Mouse (Mus musculus): ENCODE results near the gene Rapgef5. TPM values are rescaled to one million over a fixed set of nuclear protein-coding genes. Genes with fewer than 3 reads are reported as not detected.
A peak's percentile ranks its signal among the peaks of the same experiment; 100 is the strongest.

The Rapgef5 gene
- polyA plus RNA-seq, 1 experiment from 2014 or later = 12.4 TPM

DNA sequence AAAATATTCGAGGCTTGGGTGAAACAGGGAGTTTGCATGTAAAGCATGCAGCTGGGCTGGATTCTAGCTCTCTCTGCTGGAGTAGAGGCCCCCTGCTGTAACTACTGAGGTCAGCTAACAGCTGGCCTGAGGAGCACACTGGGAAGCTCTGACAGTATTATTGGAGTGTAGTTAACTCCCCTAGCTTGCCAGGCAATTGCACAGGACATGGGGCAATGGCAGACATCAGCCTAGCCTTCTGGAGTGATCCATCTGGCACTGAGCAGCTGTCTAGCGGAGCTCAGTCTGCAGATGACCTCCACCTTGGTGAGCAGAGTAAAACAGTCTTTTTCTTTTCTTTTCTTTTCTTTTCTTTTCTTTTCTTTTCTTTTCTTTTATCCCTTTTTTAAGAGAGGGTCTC is 253.9 kb downstream of the Rapgef5 start:
- Histone ChIP-seq H3K27ac (replicated peaks; ENCODE audit: low read depth, low read length) (no peak overlapping the region), H3K4me2 (ENCODE audit: low read depth, low read length) (no peak overlapping the region), H3K27me3 (replicated peaks; ENCODE audit: control insufficient read depth, insufficient read depth, low read length) (no peaks in the 10 kb centered on the region), H3K9ac (ENCODE audit: low read depth, low read length) (no peak overlapping the region), H3K4me3 (ENCODE audit: low read depth, low read length) (no peak overlapping the region), H3K9me3 (ENCODE audit: control insufficient read depth, low read length) (no peaks in the 10 kb centered on the region), H3K4me1 (ENCODE audit: control insufficient read depth, insufficient read depth, low read length) (no peaks in the 10 kb centered on the region), H3K36me3 (ENCODE audit: control insufficient read depth, insufficient read depth, low read length) (no peaks in the 10 kb centered on the region)
- DNase-seq (ENCODE audit: low spot score) (no peak), ATAC-seq (ENCODE audit: low read depth) (peak; percentile 14; the same call in 1 of the 2 replicates)
- WGBS = 25% methylated on average over 2 of the region's 2 CpGs

DNA sequence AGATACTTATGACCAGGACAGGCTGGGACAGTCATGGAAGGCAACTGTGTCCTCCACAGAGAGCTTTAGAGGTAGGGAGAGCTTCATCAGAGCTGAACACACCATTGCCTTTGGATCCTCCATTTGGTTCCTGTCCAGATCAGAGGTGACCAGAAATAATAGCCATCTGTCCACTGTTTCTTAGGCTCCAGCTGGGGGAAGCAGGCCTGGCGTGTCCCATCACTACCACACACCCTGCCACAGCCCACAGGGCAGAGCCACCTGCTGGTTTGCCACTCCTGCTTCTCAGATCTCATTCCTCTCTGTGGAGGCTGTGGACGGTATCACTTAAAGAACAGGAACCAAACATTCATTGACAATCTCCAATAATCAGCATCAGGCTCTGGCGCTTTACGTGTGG is 254.9 kb downstream of the Rapgef5 start:
- 88% methylated on average over 4 of the region's 4 CpGs for WGBS

DNA sequence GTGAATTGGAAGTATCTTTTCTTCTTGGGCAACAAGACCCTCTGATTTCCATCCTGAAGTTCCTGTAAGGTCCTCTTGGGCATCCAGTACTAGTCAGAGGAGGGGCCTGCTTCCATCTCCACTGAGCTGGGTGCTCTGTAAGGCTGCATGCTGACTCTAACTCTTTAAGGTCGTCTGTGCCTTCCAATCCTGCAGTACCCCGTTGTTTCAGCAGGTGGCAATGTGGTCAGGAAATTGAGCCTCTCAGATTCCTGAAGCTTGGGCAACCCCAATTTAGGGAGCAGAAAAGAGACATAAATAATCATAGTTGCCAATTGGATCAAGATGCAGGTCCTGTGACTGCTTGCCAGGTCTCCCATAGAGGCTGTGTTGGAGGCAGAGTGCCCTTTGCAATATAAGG is 256.4 kb downstream of the Rapgef5 start:
- Histone ChIP-seq H3K4me2 (ENCODE audit: low read depth, low read length) (no peak overlapping the region), H3K4me3 (ENCODE audit: low read depth, low read length) (no peak overlapping the region), H3K4me1 (ENCODE audit: control insufficient read depth, insufficient read depth, low read length) (no peaks in the 10 kb centered on the region), H3K36me3 (ENCODE audit: control insufficient read depth, insufficient read depth, low read length) (no peaks in the 10 kb centered on the region), H3K9ac (ENCODE audit: low read depth, low read length) (no peak overlapping the region), H3K9me3 (ENCODE audit: control insufficient read depth, low read length) (no peaks in the 10 kb centered on the region), H3K27ac (replicated peaks; ENCODE audit: low read depth, low read length) (no peak overlapping the region), H3K27me3 (replicated peaks; ENCODE audit: control insufficient read depth, insufficient read depth, low read length) (no peaks in the 10 kb centered on the region)
- 0 out of 2 replicates have a peak, but pooled peaks have one; percentile 27 for ATAC-seq (ENCODE audit: low read depth)
- 3% methylated on average over 2 of the region's 2 CpGs for WGBS
- DNase-seq (ENCODE audit: low spot score) = peak; percentile 61

More for the DNA sequence above, 254.9 kb downstream of the Rapgef5 start:
- no peak overlapping the region for H3K4me2 ChIP-seq (ENCODE audit: low read depth, low read length)
- H3K36me3 ChIP-seq (ENCODE audit: control insufficient read depth, insufficient read depth, low read length) = no peaks in the 10 kb centered on the region
- H3K9me3 ChIP-seq (ENCODE audit: control insufficient read depth, low read length) = no peaks in the 10 kb centered on the region
- no peaks in the 10 kb centered on the region for H3K27me3 ChIP-seq (replicated peaks; ENCODE audit: control insufficient read depth, insufficient read depth, low read length)
- H3K4me1 ChIP-seq (ENCODE audit: control insufficient read depth, insufficient read depth, low read length) = no peaks in the 10 kb centered on the region
- no peak for DNase-seq (ENCODE audit: low spot score)
- no peak for ATAC-seq (ENCODE audit: low read depth)
- no peak overlapping the region for H3K9ac ChIP-seq (ENCODE audit: low read depth, low read length)
- H3K4me3 ChIP-seq (ENCODE audit: low read depth, low read length) = no peak overlapping the region
- H3K27ac ChIP-seq (replicated peaks; ENCODE audit: low read depth, low read length) = no peak overlapping the region

DNA sequence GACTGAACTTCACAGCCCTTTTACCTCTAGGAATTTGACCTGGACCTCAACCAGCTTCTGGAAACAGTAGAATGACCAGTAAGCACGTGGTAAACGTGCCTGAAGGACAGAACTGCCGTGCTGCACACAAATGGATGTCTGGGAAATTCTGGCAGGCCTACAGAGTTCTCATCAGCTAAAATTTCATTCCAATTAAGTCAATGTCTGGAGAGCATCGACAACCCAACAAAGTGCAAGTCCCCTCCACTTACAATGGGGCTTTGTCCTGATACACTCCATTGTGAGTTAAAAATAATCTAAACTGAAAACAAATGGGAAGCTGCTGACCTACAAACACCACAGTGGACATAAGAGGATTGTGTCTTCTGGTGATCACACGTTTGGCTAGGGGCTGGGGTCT is 260.6 kb downstream of the Rapgef5 start:
- no peaks in the 10 kb centered on the region for H3K4me1 ChIP-seq (ENCODE audit: control insufficient read depth, insufficient read depth, low read length)
- no peak overlapping the region for H3K4me2 ChIP-seq (ENCODE audit: low read depth, low read length)
- H3K27ac ChIP-seq (replicated peaks; ENCODE audit: low read depth, low read length) = no peak overlapping the region
- no peak overlapping the region for H3K4me3 ChIP-seq (ENCODE audit: low read depth, low read length)
- no peak overlapping the region for H3K9ac ChIP-seq (ENCODE audit: low read depth, low read length)
- no peaks in the 10 kb centered on the region for H3K27me3 ChIP-seq (replicated peaks; ENCODE audit: control insufficient read depth, insufficient read depth, low read length)
- H3K9me3 ChIP-seq (ENCODE audit: control insufficient read depth, low read length) = no peaks in the 10 kb centered on the region
- no peak for DNase-seq (ENCODE audit: low spot score)
- WGBS = 51% methylated on average over 5 of the region's 5 CpGs
- ATAC-seq (ENCODE audit: low read depth) = no peak
- H3K36me3 ChIP-seq (ENCODE audit: control insufficient read depth, insufficient read depth, low read length) = no peaks in the 10 kb centered on the region

DNA sequence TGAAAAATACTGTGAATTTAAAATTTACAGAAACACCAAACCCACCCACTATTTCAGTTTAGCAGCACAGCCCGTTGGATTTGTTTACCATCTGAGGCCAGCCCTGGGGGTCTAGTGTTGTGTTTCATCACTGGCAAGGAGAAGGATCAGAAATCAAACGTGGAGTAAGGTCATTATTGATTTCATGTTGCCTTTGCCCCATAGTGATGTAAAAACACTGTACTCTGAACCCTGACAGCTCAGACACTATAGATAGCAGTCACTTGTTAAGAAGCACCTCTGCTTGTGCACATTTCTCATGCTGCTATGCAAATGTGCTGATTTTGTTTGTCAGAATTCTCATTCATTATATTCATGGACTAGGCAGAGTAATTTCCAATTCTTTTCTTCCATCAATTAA is 265.1 kb downstream of the Rapgef5 start:
- 28% methylated on average over 2 of the region's 2 CpGs for WGBS
- no peak for ATAC-seq (ENCODE audit: low read depth)
- Histone ChIP-seq H3K4me1 (ENCODE audit: control insufficient read depth, insufficient read depth, low read length) (no peaks in the 10 kb centered on the region), H3K4me2 (ENCODE audit: low read depth, low read length) (no peak overlapping the region), H3K9ac (ENCODE audit: low read depth, low read length) (no peak overlapping the region), H3K27ac (replicated peaks; ENCODE audit: low read depth, low read length) (no peak overlapping the region), H3K27me3 (replicated peaks; ENCODE audit: control insufficient read depth, insufficient read depth, low read length) (no peaks in the 10 kb centered on the region), H3K4me3 (ENCODE audit: low read depth, low read length) (no peak overlapping the region), H3K9me3 (ENCODE audit: control insufficient read depth, low read length) (no peaks in the 10 kb centered on the region), H3K36me3 (ENCODE audit: control insufficient read depth, insufficient read depth, low read length) (no peaks in the 10 kb centered on the region)
- no peak for DNase-seq (ENCODE audit: low spot score)

DNA sequence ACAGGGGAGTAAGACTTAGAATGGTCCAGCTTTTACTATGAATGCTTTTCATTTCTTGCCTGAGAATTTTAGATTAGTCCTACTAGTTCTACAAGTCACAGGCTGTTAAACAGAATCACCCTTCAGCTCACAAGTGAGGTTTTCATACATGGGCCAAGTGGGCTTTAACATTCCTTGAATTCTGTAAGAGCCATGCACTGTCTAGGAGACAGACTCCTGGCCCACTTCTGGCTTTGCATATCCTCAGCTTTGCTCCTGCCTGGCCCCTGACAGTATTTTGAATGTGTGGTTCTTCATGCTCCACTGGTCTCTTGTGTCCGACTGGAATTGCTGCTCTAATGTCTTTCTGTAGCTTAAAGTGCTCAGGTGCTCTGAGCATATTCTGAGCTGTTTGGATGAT is 267.1 kb downstream of the Rapgef5 start:
- Histone ChIP-seq H3K4me3 (ENCODE audit: low read depth, low read length) (no peak overlapping the region), H3K9ac (ENCODE audit: low read depth, low read length) (no peak overlapping the region), H3K4me2 (ENCODE audit: low read depth, low read length) (no peak overlapping the region), H3K9me3 (ENCODE audit: control insufficient read depth, low read length) (no peaks in the 10 kb centered on the region), H3K27me3 (replicated peaks; ENCODE audit: control insufficient read depth, insufficient read depth, low read length) (no peaks in the 10 kb centered on the region), H3K4me1 (ENCODE audit: control insufficient read depth, insufficient read depth, low read length) (0 out of 2 replicates have a peak, but pooled peaks cover under 1% of the 10 kb centered on the region), H3K36me3 (ENCODE audit: control insufficient read depth, insufficient read depth, low read length) (no peaks in the 10 kb centered on the region), H3K27ac (replicated peaks; ENCODE audit: low read depth, low read length) (no peak overlapping the region)
- WGBS = 36% methylated on average over 1 of the region's 1 CpGs
- no peak for ATAC-seq (ENCODE audit: low read depth)
- DNase-seq (ENCODE audit: low spot score) = no peak

DNA sequence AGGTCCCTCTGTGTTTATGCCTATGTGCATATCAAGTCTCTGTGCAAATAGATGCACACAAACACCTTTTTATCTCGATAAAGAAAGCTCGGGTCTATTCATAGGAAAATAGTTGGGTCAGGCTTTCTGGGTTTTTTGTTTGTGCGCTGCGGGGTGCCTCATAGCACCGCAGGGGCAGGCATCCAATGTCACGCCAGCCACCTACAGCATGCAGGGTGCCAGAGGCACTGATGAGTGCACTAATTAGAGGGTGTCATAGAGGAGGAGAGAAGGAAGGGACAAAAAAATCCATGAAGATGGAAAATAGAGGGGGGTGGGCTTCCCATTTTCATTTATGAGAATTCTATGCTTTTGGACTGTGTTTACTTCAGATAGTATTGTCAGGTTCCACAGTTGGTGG is 270.3 kb downstream of the Rapgef5 start:
- Histone ChIP-seq H3K36me3 (ENCODE audit: control insufficient read depth, insufficient read depth, low read length) (no peaks in the 10 kb centered on the region), H3K9me3 (ENCODE audit: control insufficient read depth, low read length) (no peaks in the 10 kb centered on the region), H3K9ac (ENCODE audit: low read depth, low read length) (no peak overlapping the region), H3K4me1 (ENCODE audit: control insufficient read depth, insufficient read depth, low read length) (peaks cover 7% of the 10 kb centered on the region; the same call in 1 of the 2 replicates), H3K4me2 (ENCODE audit: low read depth, low read length) (no peak overlapping the region), H3K4me3 (ENCODE audit: low read depth, low read length) (no peak overlapping the region), H3K27me3 (replicated peaks; ENCODE audit: control insufficient read depth, insufficient read depth, low read length) (no peaks in the 10 kb centered on the region), H3K27ac (replicated peaks; ENCODE audit: low read depth, low read length) (no peak overlapping the region)
- 29% methylated on average over 6 of the region's 6 CpGs for WGBS
- DNase-seq (ENCODE audit: low spot score) = no peak
- no peak for ATAC-seq (ENCODE audit: low read depth)

GRCm38 (mm10) chr12:117788513-117789011 is 272.3 kb downstream of the Rapgef5 start:
- H3K27me3 ChIP-seq (replicated peaks; ENCODE audit: control insufficient read depth, insufficient read depth, low read length) = no peaks in the 10 kb centered on the region
- 13% methylated on average over 24 of the region's 24 CpGs for WGBS
- ATAC-seq (ENCODE audit: low read depth) (0 out of 2 replicates have a peak, but pooled peaks have one; percentile 30), DNase-seq (ENCODE audit: low spot score) (no peak)
- H3K9me3 ChIP-seq (ENCODE audit: control insufficient read depth, low read length) = no peaks in the 10 kb centered on the region
- peak overlapping the region; percentile 32 for H3K4me3 ChIP-seq (ENCODE audit: low read depth, low read length)
- H3K4me2 ChIP-seq (ENCODE audit: low read depth, low read length) = peak overlapping the region; percentile 64
- no peak overlapping the region for H3K27ac ChIP-seq (replicated peaks; ENCODE audit: low read depth, low read length)
- H3K4me1 ChIP-seq (ENCODE audit: control insufficient read depth, insufficient read depth, low read length) = peaks cover 7% of the 10 kb centered on the region; the same call in 1 of the 2 replicates
- peak overlapping the region; percentile 42; the same call in 1 of the 2 replicates for H3K9ac ChIP-seq (ENCODE audit: low read depth, low read length)
- H3K36me3 ChIP-seq (ENCODE audit: control insufficient read depth, insufficient read depth, low read length) = no peaks in the 10 kb centered on the region

DNA sequence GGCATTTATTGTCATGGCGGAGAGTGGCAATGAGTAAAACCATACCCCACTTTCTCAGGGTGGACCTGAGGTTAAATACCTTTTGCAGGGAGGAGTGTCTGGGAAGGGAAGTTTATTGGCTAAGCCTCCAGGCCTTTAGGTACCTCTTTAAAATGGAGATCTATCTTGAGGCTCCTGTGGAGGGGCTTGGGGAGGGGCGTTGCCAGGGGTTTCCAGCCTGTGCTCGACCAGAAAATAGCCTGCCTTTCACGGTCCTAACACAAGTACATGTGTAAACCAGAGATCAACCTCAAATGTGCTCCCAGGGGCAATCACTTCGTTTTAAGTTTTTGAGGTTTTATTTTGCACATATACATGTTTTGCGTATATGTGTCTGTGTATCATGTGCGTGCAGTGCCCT is 272.7 kb downstream of the Rapgef5 start:
- no peaks in the 10 kb centered on the region for H3K36me3 ChIP-seq (ENCODE audit: control insufficient read depth, insufficient read depth, low read length)
- no peak overlapping the region for H3K4me3 ChIP-seq (ENCODE audit: low read depth, low read length)
- H3K9me3 ChIP-seq (ENCODE audit: control insufficient read depth, low read length) = no peaks in the 10 kb centered on the region
- no peak for ATAC-seq (ENCODE audit: low read depth)
- 35% methylated on average over 7 of the region's 7 CpGs for WGBS
- no peak overlapping the region for H3K9ac ChIP-seq (ENCODE audit: low read depth, low read length)
- no peak overlapping the region for H3K27ac ChIP-seq (replicated peaks; ENCODE audit: low read depth, low read length)
- no peak for DNase-seq (ENCODE audit: low spot score)
- H3K4me2 ChIP-seq (ENCODE audit: low read depth, low read length) = peak overlapping the region; percentile 64
- no peaks in the 10 kb centered on the region for H3K27me3 ChIP-seq (replicated peaks; ENCODE audit: control insufficient read depth, insufficient read depth, low read length)
- H3K4me1 ChIP-seq (ENCODE audit: control insufficient read depth, insufficient read depth, low read length) = peaks cover 7% of the 10 kb centered on the region; the same call in 1 of the 2 replicates
